Mouse (Mus musculus) neutrophil, adult 59 days (primary cell): ENCODE measurements around the gene Zscan12. TPM values are rescaled to one million over a fixed set of nuclear protein-coding genes. Genes with fewer than 3 reads are reported as not detected.

Experiments
- total RNA-seq, 2 experiments: library from RNA; stranded (reverse); gene quantifications; 1 replicate in 1 of 2; 2 replicates in 1 of 2; pipeline ENCODE4 v1.2.4; 2023

Zscan12 gene
- total RNA-seq, result 1 to 10 TPM; 1.7 to 2.1 TPM

DNA sequence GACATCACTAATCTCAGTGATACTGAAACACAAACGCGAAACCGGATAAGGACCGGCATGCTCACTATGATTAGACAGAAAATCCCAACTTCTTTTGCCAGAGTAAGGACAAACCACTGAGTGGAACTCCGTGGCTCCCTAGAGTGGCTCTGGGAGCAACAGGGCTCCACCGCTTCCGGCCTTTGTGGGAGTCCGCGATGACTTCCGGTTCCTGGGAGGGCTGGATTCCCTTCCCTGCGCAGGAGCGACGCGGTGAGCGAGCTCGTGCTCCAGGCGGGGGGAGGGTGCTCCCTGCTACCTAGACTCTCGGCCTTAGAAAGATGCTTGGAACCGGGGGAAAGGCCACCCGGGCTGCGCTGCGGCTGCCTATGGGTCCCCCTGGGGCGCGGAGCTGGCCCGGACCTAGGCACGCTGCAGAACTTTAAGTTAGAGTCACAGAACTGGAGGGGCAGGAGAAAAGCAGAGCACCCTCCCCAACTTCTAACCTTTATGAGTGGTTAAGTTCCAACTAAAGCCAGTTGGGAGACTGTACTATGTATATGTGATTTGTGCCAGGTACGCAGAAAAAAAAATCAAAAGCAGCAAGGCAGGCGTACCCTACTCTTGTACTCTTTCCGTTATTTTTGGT lies at the start of gene Zscan12:
Gene Zscan12, plus strand, starts transcription at position 200 of the 628 bp plus-strand sequence.

GRCm38 (mm10) chr13:21346610-21347009 lies 16.0 kb upstream of the Zscan12 start, which contains the start of gene Olfr1367:
Gene Olfr1367, plus strand, starts transcription at chr13:21346910.

DNA sequence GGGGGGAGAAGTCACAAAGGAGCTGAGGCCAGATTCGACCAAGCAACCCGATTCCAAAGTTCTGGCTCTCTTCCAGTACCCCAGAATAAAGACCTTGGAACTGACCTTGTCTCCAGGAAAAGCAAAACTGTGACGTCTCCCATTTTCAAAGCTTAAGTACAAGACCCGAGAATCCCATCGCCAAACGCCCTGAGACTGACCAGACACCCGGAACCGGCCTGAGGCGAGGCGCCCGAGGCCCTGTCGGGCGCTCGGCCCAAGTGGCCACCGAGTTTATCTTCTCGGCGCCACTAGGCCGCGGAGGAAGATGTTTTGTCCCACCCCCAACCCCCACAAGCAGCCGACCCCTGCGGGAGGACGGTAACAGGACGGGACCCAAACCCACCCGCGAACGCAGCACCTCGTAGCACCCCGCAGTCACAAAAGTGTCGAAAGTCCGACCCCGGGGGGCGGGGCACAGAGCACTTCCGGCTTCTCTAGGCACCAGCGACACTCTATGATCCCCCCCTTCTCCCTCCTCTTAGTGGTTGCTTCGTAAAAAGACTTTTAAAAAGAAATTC lies 39.7 kb downstream of the Zscan12 start, which contains the start of gene Zkscan3:
Gene Zkscan3, minus strand, starts transcription at position 469 of the 560 bp plus-strand sequence.

Other genes with a start within 250 kb of the Zscan12 start
- not detected for gene Olfr263, start 233.2 kb upstream of the Zscan12 start, total RNA-seq
- not detected for gene Olfr1368, start 217.0 kb upstream of the Zscan12 start, total RNA-seq
- 10 to 100 TPM; 44.1 to 48.4 TPM for gene Trim27, start 183.4 kb upstream of the Zscan12 start, total RNA-seq
- gene Gpx5, start 70.1 kb upstream of the Zscan12 start, total RNA-seq, result not detected
- gene Gpx6, start 50.7 kb upstream of the Zscan12 start, total RNA-seq, result not detected
- not detected for gene Olfr1367, start 15.9 kb upstream of the Zscan12 start, total RNA-seq
- 10 to 100 TPM; 22.3 to 26.6 TPM for gene Zkscan3, start 39.9 kb downstream of the Zscan12 start, total RNA-seq
- not detected for gene Pgbd1, start 78.2 kb downstream of the Zscan12 start, total RNA-seq
- 10 to 100 TPM in 1 of 2 experiments, 1 to 10 TPM in 1; 7.5 to 11.7 TPM for gene Zscan26, start 90.9 kb downstream of the Zscan12 start, total RNA-seq
- under 1 TPM; 0.24 to 0.26 TPM for gene Nkapl, start 105.7 kb downstream of the Zscan12 start, total RNA-seq
- gene Zkscan4, start 116.1 kb downstream of the Zscan12 start, total RNA-seq, result under 1 TPM; 0.20 TPM
- not detected for gene Gm10065, start 116.6 kb downstream of the Zscan12 start, total RNA-seq
- 1 to 10 TPM; 2.7 to 3.4 TPM for gene AK157302, start 132.4 kb downstream of the Zscan12 start, total RNA-seq
- 10 to 100 TPM; 18.9 to 19.1 TPM for gene Gm11273, start 138.6 kb downstream of the Zscan12 start, total RNA-seq
- gene Zkscan8, start 168.3 kb downstream of the Zscan12 start, total RNA-seq, result 1 to 10 TPM; 3.8 to 3.9 TPM
- not detected for gene Olfr1366, start 180.0 kb downstream of the Zscan12 start, total RNA-seq
- gene Olfr1535, start 197.1 kb downstream of the Zscan12 start, total RNA-seq, result not detected
- not detected for gene Olfr1364, start 218.9 kb downstream of the Zscan12 start, total RNA-seq